Mouse (Mus musculus) testis, adult 2 months (tissue): ENCODE measurements at regions not wholly inside any gene's neighbourhood (a gene's known extent, or its start where the extent isn't known, plus 50 kb on each side); places are given as distances from the start of the nearest gene placed in this dataset.

ENCODE experiments used
- CTCF ChIP-seq: fragments of 200-500 bp; IDR thresholded peaks from 2 replicates; pipeline ENCODE4 v1.5.1; 2012; ENCODE audit warnings: low read depth, mild to moderate bottlenecking, inconsistent platforms, low read length, moderate library complexity; ENCODE audit not compliant: control insufficient read depth, insufficient read depth, insufficient replicate concordance
- POLR2A ChIP-seq: fragments of 200-500 bp; IDR thresholded peaks from 2 replicates; pipeline ENCODE4 v1.6.1; 2012; ENCODE audit warnings: low read depth, mild to moderate bottlenecking, inconsistent platforms, low read length, moderate library complexity; ENCODE audit not compliant: control insufficient read depth

DNA sequence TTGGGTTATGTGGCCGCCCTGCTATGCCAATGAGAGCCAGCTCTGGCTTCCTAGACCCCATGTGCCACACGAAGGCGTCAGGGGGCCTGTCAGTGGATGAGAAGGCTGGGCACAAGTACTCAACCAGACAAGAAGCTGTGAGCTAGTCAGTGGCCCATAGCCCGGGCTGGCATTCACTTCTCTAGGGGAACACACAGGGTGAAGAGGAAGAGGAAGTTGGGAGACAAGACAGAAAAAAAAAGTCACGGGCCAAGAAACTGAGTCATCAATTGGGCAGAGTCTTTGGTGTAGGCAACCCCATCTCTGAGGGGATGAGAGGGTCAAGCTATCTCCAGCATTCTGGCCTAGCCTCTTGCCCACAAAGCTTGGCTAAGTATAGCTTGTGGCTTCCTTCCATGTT is 93.8 kb upstream of the Rybp start:
- TF ChIP-seq CTCF (no peak), POLR2A (no peak)
